Mouse (Mus musculus) ZHBTc4 (cell line): ENCODE results near the gene Dhrs9.

Source experiments
- DNase-seq: peaks from one replicate; pipeline ENCODE4 v3.0.0-alpha.2; 2011; ENCODE audit warnings: low read depth, low spot score

Dhrs9 gene

DNA sequence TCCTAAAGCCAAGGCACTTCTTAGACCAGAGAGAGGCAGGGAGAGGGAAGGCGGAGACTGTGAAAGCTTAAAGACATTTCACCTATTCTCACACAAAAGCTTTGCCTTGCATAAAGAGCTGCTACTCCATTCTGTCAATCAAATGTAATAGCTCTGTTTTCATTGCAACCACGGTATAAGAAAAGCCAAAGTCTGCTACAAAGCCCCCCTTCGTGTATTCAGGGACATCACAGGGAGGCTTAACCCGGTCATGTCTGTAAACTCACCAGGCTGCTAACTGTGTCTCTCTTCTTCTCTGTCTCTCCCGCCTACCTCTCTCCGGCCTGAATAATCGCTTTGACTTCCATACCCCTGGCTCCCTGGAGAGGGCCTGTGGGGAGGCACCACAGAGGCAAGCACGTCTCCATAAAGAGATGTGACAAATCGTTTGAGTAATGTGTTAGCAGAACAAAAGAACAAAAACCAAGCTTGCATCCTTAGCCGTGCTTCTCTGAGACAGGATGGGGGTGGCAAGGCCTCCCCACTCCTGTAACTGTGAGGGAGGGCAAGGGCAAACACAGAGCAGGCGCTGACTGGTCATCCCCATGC lies 38.1 kb downstream of the Dhrs9 start:
- peak; percentile 69 for DNase-seq

DNA sequence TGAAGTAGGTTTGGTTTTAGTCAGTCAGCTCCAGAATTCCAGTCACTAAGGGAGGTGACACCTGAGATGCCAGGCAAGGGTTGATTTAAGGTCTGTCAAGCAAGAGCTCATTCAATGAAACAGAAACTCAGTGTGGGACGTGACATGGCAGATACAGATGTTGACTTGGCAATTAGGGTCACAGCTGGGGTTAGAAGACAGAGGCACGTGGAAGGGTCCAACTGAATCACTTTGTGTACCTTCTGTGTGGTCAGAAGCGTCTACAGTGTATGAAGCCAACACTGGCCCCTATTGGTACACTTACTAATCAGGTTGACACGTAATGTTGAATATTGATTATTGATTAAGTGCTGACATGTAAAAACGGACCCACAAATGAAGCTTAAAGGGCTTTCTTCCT lies 44.6 kb downstream of the Dhrs9 start:
- DNase-seq, result no peak

DNA sequence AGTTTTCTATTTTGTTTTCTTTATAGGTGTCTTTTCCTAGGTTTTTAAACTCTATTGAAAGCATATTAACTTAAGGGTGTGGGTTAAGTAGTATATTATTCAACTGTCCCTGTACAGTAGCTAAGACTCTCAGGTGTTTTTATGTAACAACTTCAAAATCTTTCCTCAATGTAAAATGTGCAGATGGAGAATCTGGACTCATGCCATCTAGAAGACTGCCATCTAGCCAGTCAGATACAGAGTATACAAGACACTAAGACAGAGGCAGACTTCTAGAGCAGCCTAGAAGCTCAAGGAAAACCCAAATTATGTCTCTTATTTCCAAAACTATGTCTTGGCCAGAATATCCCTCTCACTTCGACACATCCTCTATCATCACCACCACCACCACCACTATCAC lies 45.8 kb downstream of the Dhrs9 start:
- no peak for DNase-seq

DNA sequence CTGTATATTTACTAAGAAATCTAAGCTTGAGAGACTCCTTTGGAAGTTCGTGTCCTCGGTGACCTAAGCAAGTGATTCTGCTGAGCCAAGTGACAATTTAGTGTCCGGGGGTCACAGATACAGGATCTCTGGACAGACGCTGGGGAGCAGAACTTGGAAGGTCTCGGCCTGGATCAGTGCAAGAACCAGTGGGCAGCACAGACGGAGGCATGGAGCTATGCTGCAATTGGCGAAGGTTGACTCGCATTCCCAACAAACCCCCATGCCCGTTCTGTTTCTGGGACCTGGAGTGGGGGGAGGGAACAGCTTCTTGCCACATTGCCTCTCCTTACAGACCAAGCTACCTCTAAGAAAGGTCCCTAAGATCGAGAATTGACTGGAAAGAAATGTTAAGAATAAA lies 46.9 kb downstream of the Dhrs9 start:
- DNase-seq, result no peak

DNA sequence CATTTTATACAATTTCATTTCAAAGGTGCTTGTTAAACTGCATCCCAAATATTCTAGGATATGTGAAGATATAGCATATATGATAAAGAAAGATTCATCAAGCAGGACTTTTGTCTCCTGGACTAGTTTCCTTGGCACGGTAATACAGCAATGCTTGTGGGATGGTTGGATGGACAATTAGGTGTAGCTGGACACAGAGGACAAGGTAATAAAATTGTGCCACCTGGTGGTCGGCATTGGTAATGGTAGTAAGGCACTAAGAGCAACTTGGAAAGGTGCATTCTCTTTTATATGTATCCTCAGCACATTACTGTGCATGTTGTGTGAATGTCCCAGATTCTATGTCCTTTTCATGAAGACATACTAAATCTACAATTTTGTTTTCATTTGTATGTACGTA lies 47.9 kb downstream of the Dhrs9 start:
- peak; percentile 56 for DNase-seq

DNA sequence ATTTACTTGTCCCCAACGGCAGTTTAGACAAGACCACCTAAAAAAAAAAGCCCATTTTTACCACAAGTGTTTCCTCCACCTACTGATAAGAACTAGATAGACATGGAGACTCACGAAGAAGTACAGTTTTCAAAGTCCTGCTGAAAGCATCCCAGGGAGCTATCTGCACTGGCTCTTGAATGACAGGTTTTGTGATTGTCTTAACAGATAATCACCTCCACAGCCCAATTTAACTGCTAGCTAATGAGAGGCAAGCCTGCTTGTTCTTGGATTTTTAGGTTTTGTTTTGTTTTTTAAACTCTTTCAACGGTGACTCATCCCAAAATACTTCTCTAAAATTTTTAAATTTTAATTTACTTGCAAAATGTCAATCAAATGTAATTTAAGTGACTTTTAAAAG lies 61.4 kb downstream of the Dhrs9 start:
- no peak for DNase-seq

DNA sequence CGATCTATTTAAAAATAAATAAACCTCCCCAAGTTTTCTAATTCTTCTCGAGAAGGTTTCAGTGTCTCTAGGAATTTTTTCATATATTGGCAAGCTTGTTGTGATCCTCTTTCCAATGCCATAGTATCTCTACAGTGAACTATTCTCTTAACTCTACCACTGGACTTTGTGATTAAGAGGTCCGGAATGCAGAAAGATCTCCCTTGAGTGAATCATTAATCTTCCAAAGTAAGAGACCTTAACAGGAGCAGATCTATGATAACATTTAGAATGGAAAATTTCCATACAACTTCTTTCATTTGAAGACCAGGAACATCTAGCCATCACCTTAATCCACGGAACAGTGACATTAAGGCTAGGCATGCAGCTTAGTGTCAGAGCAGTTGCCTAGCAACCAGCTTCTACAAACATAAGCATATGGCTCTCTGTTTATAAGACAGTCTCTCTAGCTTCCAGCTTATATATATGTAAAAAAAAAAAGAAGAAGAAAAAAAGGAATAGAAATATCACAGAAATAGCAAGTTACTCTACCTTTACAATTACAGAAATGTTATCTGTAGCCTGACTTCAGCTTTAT lies 65.7 kb downstream of the Dhrs9 start:
- DNase-seq, result no peak

DNA sequence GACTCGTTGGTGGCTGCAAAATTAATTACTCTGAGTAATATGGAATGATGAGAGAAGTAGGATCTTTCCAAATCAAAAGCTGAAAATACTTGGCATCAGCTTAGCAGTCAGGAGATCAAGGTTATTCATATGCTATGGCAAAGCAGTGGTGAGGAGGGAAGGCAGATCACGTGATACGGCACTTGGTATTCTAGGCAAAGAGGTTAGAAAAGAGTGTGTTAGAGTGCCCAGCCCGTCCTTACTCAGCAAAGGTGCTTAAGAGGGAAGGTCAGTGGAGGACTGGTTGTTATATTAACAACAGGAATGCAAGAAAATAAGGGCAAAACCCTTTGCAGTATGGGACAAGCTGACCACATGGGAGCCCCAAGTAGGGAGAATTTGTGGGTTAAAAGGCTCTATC lies 68.3 kb downstream of the Dhrs9 start:
- DNase-seq, result no peak

DNA sequence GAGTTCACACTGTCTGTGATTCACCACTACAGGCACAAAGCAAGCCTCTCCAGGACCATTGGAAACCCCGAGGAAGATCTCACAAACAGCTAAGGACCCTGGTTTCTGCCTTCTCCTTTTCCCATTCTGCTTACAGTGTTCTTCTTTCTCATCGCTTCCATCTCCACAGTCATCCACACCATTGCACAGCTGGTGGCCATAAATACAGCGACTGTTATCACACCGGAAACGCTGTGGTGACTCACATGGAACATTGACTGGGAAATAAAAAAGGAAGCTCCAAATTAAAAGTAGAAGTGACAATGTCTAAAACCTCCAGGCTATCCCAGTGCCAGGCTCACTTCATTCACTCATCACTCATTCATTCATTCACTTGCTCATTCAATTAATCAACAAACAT lies 70.9 kb downstream of the Dhrs9 start:
- DNase-seq, result no peak
